Mouse (Mus musculus): ENCODE data around the gene Timm22. TPM values are rescaled to one million over a fixed set of nuclear protein-coding genes. Genes with fewer than 3 reads are reported as not detected.

Timm22 gene
- total and polyA plus RNA-seq, 3 experiments = 13.8 to 53.7 (median 37.9) TPM

- no peak for DNase-seq
Observed at GRCm38 (mm10) chr11:76436009-76436408, 29.3 kb downstream of the Timm22 start.

- peak; percentile 73 for DNase-seq
Observed at GRCm38 (mm10) chr11:76436864-76437437, 30.2 kb downstream of the Timm22 start.

- no peak for DNase-seq
Observed at GRCm38 (mm10) chr11:76439666-76440065, 32.9 kb downstream of the Timm22 start.

GRCm38 (mm10) chr11:76445459-76445858 is 38.7 kb downstream of the Timm22 start:
- no peak for DNase-seq

- no peak for DNase-seq
Observed at GRCm38 (mm10) chr11:76446251-76446650, 39.5 kb downstream of the Timm22 start.

GRCm38 (mm10) chr11:76449520-76450201 is 42.9 kb downstream of the Timm22 start:
- DNase-seq = peak; percentile 74

GRCm38 (mm10) chr11:76450202-76450561 is 43.4 kb downstream of the Timm22 start:
- DNase-seq = no peak

- peak; percentile 68 for DNase-seq
Observed at GRCm38 (mm10) chr11:76454492-76454891, 47.7 kb downstream of the Timm22 start.

GRCm38 (mm10) chr11:76456233-76456632 is 49.5 kb downstream of the Timm22 start:
- peak; percentile 77 for DNase-seq

GRCm38 (mm10) chr11:76456897-76457296 is 50.1 kb downstream of the Timm22 start:
- DNase-seq = no peak

- no peak for DNase-seq
Observed at GRCm38 (mm10) chr11:76458730-76459129, 52.0 kb downstream of the Timm22 start.

GRCm38 (mm10) chr11:76459489-76459888 is 52.7 kb downstream of the Timm22 start:
- no peak for DNase-seq

- no peak for DNase-seq
Observed at GRCm38 (mm10) chr11:76461201-76461600, 54.4 kb downstream of the Timm22 start.

GRCm38 (mm10) chr11:76461696-76462095 is 54.9 kb downstream of the Timm22 start:
- no peak for DNase-seq

GRCm38 (mm10) chr11:76465879-76466278 is 59.1 kb downstream of the Timm22 start:
- DNase-seq = no peak

Other genes with a start within 250 kb of the Timm22 start
- gene Vps53, start 227.3 kb upstream of the Timm22 start, total RNA-seq (2021) = 10 to 100 TPM; 51.6 to 61.2 TPM
- 12.9 and 20.2 TPM in 2 replicates for gene Vps53, start 227.3 kb upstream of the Timm22 start, polyA plus RNA-seq (2012; rRNA removed)
- 1 to 10 TPM; 5.6 to 5.8 TPM for gene Fam57a, start 227.3 kb upstream of the Timm22 start, total RNA-seq (2021)
- gene Fam57a, start 227.3 kb upstream of the Timm22 start, polyA plus RNA-seq (2012; rRNA removed) = 7.3 and 9.8 TPM in 2 replicates
- gene Dbil5, start 189.3 kb upstream of the Timm22 start, total RNA-seq (2021) = under 1 TPM; 0.72 to 0.73 TPM
- 0.97 TPM in 1 of 2 replicates, not detected in the other for gene Dbil5, start 189.3 kb upstream of the Timm22 start, polyA plus RNA-seq (2012; rRNA removed)
- gene Gemin4, start 189.3 kb upstream of the Timm22 start, total RNA-seq (2021) = 1 to 10 TPM; 5.4 to 9.1 TPM
- 4.5 and 5.9 TPM in 2 replicates for gene Gemin4, start 189.3 kb upstream of the Timm22 start, polyA plus RNA-seq (2012; rRNA removed)
- 10 to 100 TPM; 18.1 to 21.3 TPM for gene Mrm3, start 163.2 kb upstream of the Timm22 start, total RNA-seq (2021)
- gene Mrm3, start 163.2 kb upstream of the Timm22 start, polyA plus RNA-seq (2012; rRNA removed) = 10.4 and 13.0 TPM in 2 replicates
- gene Glod4, start 163.2 kb upstream of the Timm22 start, total RNA-seq (2021) = 10 to 100 TPM; 76.3 to 86.1 TPM
- gene Glod4, start 163.2 kb upstream of the Timm22 start, polyA plus RNA-seq (2012; rRNA removed) = 1.7 TPM in 2 replicates
- gene Nxn, start 7.8 kb upstream of the Timm22 start, total RNA-seq (2021) = 10 to 100 TPM; 28.9 to 31.6 TPM
- 21.5 and 25.2 TPM in 2 replicates for gene Nxn, start 7.8 kb upstream of the Timm22 start, polyA plus RNA-seq (2012; rRNA removed)
- gene Abr, start 215.4 kb downstream of the Timm22 start, total RNA-seq (2021) = 10 to 100 TPM; 46.2 to 76.2 TPM
- gene Abr, start 215.4 kb downstream of the Timm22 start, polyA plus RNA-seq (2012; rRNA removed) = 47.7 and 49.6 TPM in 2 replicates